Mouse (Mus musculus) MN1 (cell line): ENCODE measurements around the gene Gsta1.
"Not testable (repeated sequence)": the region's sequence is repeated elsewhere in the genome, so short reads cannot be mapped to it uniquely, and the experiment has no call there.

ENCODE experiments used
- DNase-seq: peaks from one replicate; pipeline ENCODE4 v3.0.0-alpha.2; 2016; ENCODE audit warnings: low spot score

Gene Gsta1

GRCm38 (mm10) chr9:78230461-78230860 is at the start of gene Gsta1:
TSS of gene Gsta1 (plus strand) at chr9:78230656.
- not testable (repeated sequence) for DNase-seq

GRCm38 (mm10) chr9:78182474-78182873 is 48.0 kb upstream of the Gsta1 start, which contains the start of gene Gsta4:
TSS of gene Gsta4 (plus strand) at chr9:78182774.
- DNase-seq, result not testable (repeated sequence)

DNA sequence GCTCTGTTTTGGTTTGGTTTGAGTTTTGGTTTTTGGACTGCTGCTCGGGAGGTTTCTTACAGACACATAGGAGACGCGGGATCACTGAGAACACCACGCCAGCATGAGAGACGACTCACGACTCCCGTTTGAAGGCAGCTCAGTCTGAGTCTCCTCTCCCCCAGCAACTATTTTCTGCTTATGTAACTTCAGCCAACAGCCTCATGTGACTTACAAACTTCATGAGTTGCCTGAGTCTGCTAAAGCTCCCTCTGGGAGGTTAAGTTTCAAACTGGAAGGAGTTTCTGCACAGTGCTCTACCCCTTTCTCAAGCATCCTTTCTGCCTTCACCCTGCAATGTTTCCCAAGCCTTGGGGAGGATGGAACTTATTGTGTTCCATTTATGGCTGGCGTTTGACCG is 44.8 kb upstream of the Gsta1 start:
- no peak for DNase-seq

DNA sequence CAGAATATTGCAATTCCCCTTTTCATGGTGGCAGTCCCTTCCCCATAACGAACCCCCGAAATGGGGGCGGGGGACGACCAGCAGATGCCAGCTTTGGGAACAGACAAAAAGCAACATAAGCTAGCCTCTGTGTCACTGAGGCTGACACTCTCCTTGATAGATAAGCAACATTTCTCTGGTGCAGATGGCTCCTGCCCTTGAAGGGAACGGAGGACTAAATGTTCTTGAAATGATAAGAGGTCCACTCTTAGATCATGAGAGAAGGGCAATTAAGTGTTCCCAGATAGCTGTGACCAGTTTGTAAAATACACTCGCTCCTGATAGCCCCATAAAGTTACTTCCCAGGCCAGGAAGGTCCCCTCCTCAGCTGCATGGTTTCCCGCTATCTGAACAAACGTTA is 41.5 kb upstream of the Gsta1 start:
- no peak for DNase-seq

- no peak for DNase-seq
These were observed 39.5 kb upstream of the Gsta1 start for GRCm38 (mm10) chr9:78190651-78191634.

DNA sequence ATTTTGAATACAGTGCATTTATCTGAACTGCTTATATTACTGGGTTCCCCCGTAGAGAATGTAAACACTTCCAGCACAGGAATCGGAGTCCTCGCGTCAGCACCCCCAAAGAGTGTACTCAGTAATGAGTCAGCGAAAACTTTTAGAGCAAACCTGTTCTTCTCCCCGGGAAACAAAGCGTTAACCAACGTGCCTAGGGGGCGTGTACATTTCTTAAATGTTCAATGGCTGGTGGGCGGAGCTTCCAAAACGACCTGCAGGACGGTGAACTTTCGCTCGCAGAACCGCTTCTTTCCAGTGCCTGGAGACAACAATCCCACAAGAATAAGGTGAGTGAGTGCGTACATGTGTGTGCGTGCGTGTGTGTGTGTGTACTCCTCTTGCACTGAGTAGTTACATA is 38.7 kb upstream of the Gsta1 start:
- DNase-seq, result peak; percentile 33

GRCm38 (mm10) chr9:78193902-78194597 is 36.4 kb upstream of the Gsta1 start:
- peak; percentile 41 for DNase-seq

DNA sequence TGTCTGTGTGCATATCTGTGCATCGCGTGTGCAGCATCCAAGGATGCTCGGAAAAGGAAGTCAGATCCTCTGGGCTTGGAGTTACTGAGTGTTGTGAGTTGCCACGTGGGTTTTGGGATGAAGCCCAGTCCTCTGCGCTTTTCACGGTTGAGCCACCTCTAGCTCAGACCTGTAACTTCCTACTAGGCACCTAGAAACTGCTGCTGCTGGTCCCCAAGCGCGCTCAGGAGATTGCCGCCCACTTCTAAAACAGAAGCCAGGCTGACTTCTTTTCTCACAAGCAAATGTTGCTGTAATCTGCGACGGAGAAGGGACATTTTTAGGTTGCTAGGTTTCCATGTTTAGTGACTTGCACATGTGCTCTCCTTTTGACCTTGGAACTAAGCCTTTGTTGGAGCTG is 35.4 kb upstream of the Gsta1 start:
- no peak for DNase-seq

DNA sequence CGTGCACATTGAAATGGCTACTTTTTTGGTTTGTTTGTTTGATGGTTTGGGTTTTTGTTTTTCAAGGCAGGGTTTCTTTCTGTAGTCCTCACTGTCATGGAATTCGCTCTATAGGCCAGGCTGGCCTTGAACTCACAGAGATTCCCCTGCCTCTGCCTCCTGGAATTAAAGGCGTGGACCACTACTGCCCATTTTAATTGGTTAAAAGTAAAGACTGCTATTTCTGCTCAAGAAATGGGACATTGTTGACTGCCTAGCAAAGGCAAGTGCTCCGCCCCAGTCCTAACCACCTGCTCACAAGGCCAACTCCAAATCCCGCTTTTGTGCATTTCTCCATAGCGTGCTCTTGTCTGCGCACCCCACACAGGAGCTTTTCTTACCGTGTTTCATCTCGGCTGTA is 32.7 kb upstream of the Gsta1 start:
- DNase-seq, result no peak

GRCm38 (mm10) chr9:78204194-78204593 is 26.3 kb upstream of the Gsta1 start:
- DNase-seq, result no peak

GRCm38 (mm10) chr9:78208956-78209355 is 21.5 kb upstream of the Gsta1 start:
- no peak for DNase-seq

DNA sequence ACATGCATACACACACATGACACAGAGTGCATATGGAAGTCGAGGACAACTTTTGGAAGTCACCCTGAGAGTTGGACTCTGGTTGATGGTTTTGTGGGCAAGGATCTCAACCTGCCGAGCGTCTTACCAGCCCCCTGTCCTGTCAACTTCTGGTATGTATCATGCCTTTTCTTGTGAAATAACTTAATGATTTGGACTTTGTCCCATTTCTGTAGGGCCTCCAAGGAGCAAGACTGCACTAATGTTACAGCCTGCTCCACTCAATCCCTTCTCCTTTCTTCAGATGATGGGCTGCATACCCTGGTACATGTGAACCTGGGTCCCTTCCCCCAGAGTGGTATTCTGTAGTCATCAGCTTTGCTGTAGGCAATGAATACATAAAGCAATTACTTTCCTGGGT is 20.4 kb upstream of the Gsta1 start:
- DNase-seq, result no peak

GRCm38 (mm10) chr9:78210821-78211220 is 19.6 kb upstream of the Gsta1 start:
- no peak for DNase-seq

GRCm38 (mm10) chr9:78211521-78211920 is 18.9 kb upstream of the Gsta1 start:
- DNase-seq, result no peak

GRCm38 (mm10) chr9:78212341-78213049 is 18.0 kb upstream of the Gsta1 start:
- DNase-seq, result no peak

DNA sequence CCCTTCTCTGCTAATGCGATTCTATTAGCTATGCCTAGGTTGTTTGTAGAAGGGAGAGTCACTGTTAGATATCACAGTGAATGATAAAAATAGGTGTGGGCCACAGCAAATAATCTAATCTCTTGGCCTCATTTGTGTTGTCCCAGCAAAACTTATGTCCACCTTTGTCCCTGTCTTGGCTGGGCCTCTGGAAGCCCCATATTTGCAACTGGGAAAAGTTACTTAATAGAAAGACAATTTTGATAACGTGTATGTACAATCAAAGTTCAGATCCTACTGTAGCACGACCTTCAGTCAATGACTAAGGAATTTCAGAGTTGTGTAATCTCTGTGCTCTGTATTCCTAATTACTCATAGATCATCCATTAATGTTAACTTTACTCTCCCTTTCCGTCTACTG is 13.4 kb upstream of the Gsta1 start:
- no peak for DNase-seq

DNA sequence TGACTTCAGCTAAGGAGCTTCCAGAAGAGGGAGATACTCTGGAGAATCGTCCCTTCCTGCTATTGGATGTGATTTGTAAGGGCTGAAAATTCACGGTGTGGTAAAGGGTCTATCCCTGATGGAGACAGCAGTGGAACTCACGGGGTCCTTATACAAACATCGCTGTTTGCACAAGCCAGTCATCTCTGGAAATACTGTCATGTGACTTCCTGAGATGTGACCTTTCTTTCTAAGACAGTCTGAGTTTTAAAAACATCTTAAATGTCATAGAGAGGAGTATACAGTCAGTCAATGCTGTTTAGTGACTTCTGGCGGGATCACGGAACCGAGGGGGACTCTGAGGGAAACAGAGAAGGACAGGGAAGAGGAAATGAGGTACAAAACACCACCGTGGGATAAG is 7.8 kb upstream of the Gsta1 start:
- DNase-seq, result no peak

- DNase-seq, result no peak
These were observed 7.1 kb upstream of the Gsta1 start for GRCm38 (mm10) chr9:78223221-78223902.

DNA sequence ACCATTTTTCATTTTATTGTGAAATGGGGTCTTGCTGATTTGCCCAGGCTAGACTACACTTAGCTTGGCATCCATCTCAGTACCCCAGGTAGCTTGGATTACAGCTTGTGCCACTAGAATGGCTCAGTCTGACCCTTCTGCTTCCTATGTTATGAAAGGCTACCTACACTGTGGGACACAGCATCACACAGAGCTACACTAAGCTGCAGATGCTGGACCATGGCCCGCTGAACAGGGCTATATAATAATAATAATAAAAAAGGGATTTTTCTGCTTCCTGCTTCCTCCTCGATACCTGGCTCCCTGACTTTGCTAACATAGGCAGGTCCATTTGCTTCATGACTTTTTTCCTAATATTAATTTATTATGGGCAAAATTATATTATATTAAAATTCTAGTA is 6.0 kb upstream of the Gsta1 start:
- DNase-seq, result no peak

DNA sequence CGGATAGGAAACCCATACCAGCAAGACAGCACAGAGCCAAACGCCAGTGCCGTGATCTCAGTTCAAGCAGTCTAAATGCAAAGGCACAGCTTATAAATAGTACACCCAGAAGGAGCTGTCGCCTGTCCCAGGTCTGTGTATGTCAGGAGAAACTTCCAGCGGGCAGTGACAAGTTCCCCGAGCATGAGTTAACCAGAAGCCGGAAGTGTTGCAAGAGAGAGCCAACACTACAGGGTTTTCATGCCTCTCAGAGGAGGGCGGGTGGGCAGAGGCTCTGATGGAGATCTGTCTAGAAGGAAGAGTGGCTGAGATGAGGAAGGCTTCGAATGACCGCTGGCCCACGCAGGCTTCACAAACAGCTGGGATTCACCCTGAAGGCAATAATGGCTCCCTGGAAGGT is 5.2 kb upstream of the Gsta1 start:
- no peak for DNase-seq

DNA sequence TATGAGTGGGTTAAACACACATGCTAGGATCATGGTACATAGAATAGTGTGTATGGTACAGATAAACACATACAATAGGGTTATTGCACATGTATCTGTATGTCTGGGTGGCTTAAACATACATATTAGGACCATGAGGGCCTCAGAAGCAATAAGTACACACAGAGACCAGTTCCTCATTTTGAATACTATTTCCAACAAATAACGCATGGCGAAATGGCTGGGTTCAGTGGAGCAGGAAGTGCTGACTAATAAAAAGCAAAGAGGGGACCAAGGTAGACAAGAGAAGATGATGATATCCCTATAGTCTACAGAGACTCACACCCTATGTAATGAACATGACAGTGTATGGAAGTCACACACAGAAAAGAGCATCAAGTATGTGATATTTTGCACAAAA is 2.3 kb upstream of the Gsta1 start:
- DNase-seq, result no peak

GRCm38 (mm10) chr9:78229658-78230057 is 798 bp upstream of the Gsta1 start:
- DNase-seq, result not testable (repeated sequence)
